Mouse (Mus musculus): Measurements from ENCODE around the gene Tmem222. TPM values are rescaled to one million over a fixed set of nuclear protein-coding genes. Genes with fewer than 3 reads are reported as not detected.

Tmem222 gene
- polyA plus RNA-seq (2014; fragmentation: Illumina TruSeq; extraction: RNeasy Lipid Tissue Mini Kit (QIAGEN cat#74804); ENCODE audit: low read depth, low replicate concordance), result 1.3 TPM

GRCm38 (mm10) chr4:133277104-133278026, at the start of gene Tmem222:
Gene Tmem222 (minus strand): TSS chr4:133277792.

DNA sequence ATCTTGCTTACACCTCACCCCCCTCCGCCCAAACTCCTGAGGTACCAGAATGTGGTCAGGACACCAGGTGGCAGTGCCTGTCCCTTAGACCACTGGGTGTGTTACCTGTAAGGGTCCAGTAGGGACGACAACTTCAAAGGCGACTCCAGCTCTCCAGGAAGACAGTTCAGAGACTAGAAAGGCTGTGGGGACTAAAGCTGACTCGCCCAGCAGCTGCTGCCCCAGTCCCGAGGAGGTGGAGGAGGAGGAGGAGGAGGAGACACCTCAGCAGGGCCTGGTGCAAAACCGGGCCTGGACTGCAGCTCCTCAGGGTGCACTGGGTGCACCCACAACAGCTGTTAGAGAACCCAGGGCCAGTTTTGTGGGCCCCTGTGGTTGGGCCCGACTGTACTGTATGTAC, 14.7 kb downstream of the Tmem222 start, which contains the start of gene Sytl1:
Sytl1 (minus strand) TSS at position 232 of the 400 bp plus-strand sequence.

DNA sequence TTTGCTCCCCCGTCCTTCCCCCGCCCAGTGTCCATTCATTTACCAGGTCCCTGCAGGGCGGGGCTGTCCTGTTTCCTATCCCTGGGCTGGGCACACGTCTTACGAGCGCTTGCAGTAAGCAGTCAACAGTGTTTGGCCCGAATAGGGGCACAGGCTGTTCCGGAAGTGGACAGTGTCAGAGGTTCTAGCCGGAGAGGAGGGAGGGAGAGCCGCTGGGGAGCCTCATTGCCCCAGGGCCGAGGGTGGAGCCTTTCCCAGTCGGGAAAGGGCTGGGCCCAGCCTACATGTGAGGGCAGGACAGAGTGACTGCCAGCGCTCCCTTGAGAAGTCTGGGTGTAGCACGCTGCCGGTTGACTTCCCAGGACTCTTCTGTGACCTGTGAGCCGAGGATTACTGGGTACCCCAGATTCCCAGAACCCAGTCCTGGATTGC, 37.1 kb downstream of the Tmem222 start, which contains the start of gene Map3k6:
Map3k6 (plus strand) TSS at position 329 of the 432 bp plus-strand sequence.

Other genes with a start within 250 kb of the Tmem222 start
- 162 TPM for gene Wasf2, start 147.3 kb downstream of the Tmem222 start, polyA plus RNA-seq (2014; fragmentation: Illumina TruSeq; extraction: RNeasy Lipid Tissue Mini Kit (QIAGEN cat#74804); ENCODE audit: low read depth, low replicate concordance)
- not detected for gene Cd164l2, start 65.7 kb downstream of the Tmem222 start, polyA plus RNA-seq (2014; fragmentation: Illumina TruSeq; extraction: RNeasy Lipid Tissue Mini Kit (QIAGEN cat#74804); ENCODE audit: low read depth, low replicate concordance)
- gene Gpr3, start 65.3 kb downstream of the Tmem222 start, polyA plus RNA-seq (2014; fragmentation: Illumina TruSeq; extraction: RNeasy Lipid Tissue Mini Kit (QIAGEN cat#74804); ENCODE audit: low read depth, low replicate concordance), result not detected
- 0.25 TPM for gene Map3k6, start 37.0 kb downstream of the Tmem222 start, polyA plus RNA-seq (2014; fragmentation: Illumina TruSeq; extraction: RNeasy Lipid Tissue Mini Kit (QIAGEN cat#74804); ENCODE audit: low read depth, low replicate concordance)
- gene Sytl1, start 14.7 kb downstream of the Tmem222 start, polyA plus RNA-seq (2014; fragmentation: Illumina TruSeq; extraction: RNeasy Lipid Tissue Mini Kit (QIAGEN cat#74804); ENCODE audit: low read depth, low replicate concordance), result 0.73 TPM
- gene Wdtc1, start 75.7 kb upstream of the Tmem222 start, polyA plus RNA-seq (2014; fragmentation: Illumina TruSeq; extraction: RNeasy Lipid Tissue Mini Kit (QIAGEN cat#74804); ENCODE audit: low read depth, low replicate concordance), result 4.4 TPM
- gene Slc9a1, start 91.9 kb upstream of the Tmem222 start, polyA plus RNA-seq (2014; fragmentation: Illumina TruSeq; extraction: RNeasy Lipid Tissue Mini Kit (QIAGEN cat#74804); ENCODE audit: low read depth, low replicate concordance), result 2.6 TPM
- gene Tent5b, start 202.3 kb upstream of the Tmem222 start, polyA plus RNA-seq (2014; fragmentation: Illumina TruSeq; extraction: RNeasy Lipid Tissue Mini Kit (QIAGEN cat#74804); ENCODE audit: low read depth, low replicate concordance), result 0.32 TPM
- gene Trnp1, start 220.8 kb upstream of the Tmem222 start, polyA plus RNA-seq (2014; fragmentation: Illumina TruSeq; extraction: RNeasy Lipid Tissue Mini Kit (QIAGEN cat#74804); ENCODE audit: low read depth, low replicate concordance), result 1.8 TPM
- 1.5 TPM for gene Kdf1, start 241.2 kb upstream of the Tmem222 start, polyA plus RNA-seq (2014; fragmentation: Illumina TruSeq; extraction: RNeasy Lipid Tissue Mini Kit (QIAGEN cat#74804); ENCODE audit: low read depth, low replicate concordance)

Data from sigmoid colon, adult 10 weeks (tissue).